Comparison of ENCODE assay signal across 8 mouse cellular contexts in the genomic region with DNA sequence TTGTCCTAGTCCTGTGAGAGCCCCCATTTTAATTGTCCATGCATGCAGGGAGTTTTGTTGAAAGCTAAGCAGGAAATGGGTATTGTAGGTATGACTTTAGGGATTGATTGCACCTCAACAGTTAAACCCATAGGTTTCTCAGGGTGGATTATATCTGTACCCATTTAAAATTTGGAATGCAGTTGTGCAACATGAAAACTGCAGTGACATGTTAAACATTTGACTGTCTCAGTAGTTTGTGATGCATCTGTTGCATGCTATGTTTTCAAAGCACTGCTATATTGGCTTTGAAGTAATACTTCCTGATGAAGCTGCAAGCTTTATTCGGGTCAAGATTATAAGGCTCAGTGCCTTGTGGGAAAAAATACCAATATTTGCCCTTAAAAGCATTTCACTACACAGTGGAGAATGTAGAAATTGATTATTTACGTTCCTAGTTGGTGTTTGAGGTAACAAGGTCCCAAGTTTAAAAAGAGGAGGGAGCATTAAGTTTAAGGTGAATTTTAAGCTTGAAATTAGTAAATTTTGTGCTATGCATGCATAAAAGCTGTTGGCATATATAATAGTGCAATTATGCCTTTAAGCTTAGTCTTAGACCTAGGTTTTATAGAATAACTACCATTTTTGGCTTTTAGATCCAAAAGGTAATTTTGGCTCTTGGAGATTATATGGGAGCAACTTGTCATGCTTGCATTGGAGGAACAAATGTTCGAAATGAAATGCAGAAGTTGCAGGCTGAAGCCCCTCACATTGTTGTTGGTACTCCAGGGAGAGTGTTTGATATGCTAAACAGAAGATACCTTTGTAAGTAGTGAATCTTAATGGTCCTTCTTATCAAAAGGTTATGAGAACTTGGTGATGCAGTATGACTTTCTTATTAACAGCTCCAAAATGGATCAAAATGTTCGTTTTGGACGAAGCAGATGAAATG. TPM values are rescaled to one million over a fixed set of nuclear protein-coding genes. Genes with fewer than 3 reads are reported as not detected.
DNase-seq lines count a peak whose midpoint lies in the region; ATAC-seq and TF ChIP-seq lines count a peak whose summit lies in the region.

No protein-coding gene starts in this region.

- H3K4me3 ChIP-seq in kidney, adult 2 months (ENCODE audit: insufficient read depth, low read depth, low read length), result peak overlapping the region; percentile 68; the same call in 1 of the 2 replicates
- H3K4me3 ChIP-seq in hindbrain, embryonic 15.5 days, result peak overlapping the region; percentile 74
- H3K4me3 ChIP-seq in midbrain, embryonic 15.5 days, result peak overlapping the region; percentile 91

- no peak for DNase-seq in kidney, adult 2 months
- DNase-seq in kidney, adult 8-10 months, result no peak
- DNase-seq in adipocyte (ENCODE audit: low spot score), result peak; percentile 26
- no peak for DNase-seq in frontal cortex, postnatal 10 days (ENCODE audit: low spot score in 2 of 2)
- DNase-seq in right cerebral cortex, adult 2 months (ENCODE audit: low spot score in 2 of 2), result no peak

- TF ChIP-seq CTCF in kidney, adult 2 months (conservative IDR thresholded peaks at IDR 0.05; ENCODE audit: insufficient read depth, insufficient read length, low read depth, low read length), result no peak

- H3K27me3 ChIP-seq in kidney, adult 2 months (replicated peaks; ENCODE audit: control insufficient read depth, insufficient read depth, low read length), result no peaks in the 10 kb centered on the region
- H3K27me3 ChIP-seq in hindbrain, embryonic 15.5 days, result no peaks in the 10 kb centered on the region
- H3K27me3 ChIP-seq in midbrain, embryonic 15.5 days (replicated peaks), result no peaks in the 10 kb centered on the region

- no peak for ATAC-seq in hindbrain, embryonic 15.5 days (ENCODE audit: low FRiP score, low read depth)
- no peak for ATAC-seq in midbrain, embryonic 15.5 days (replicated peaks)
- ATAC-seq in inflammation-experienced regulatory T-cells, adult 6 months, result no peak

- peak overlapping the region; percentile 96 for H3K4me2 ChIP-seq in hindbrain, embryonic 15.5 days
- peak overlapping the region; percentile 85 for H3K4me2 ChIP-seq in midbrain, embryonic 15.5 days

- no peak overlapping the region for H3K27ac ChIP-seq in kidney, adult 2 months (ENCODE audit: insufficient read depth, low read depth, low read length)
- H3K27ac ChIP-seq in hindbrain, embryonic 15.5 days (replicated peaks), result no peak overlapping the region
- H3K27ac ChIP-seq in midbrain, embryonic 15.5 days, result no peak overlapping the region

- 21% methylated on average over 5 of the region's 5 CpGs for WGBS in kidney, adult 2 months
- WGBS in hindbrain, embryonic 15.5 days, result 60% methylated on average over 5 of the region's 5 CpGs
- 55% methylated on average over 5 of the region's 5 CpGs for WGBS in midbrain, embryonic 15.5 days

- peaks cover 8% of the 10 kb centered on the region; the same call in 1 of the 2 replicates for H3K4me1 ChIP-seq in kidney, adult 2 months (ENCODE audit: control insufficient read depth, insufficient read depth, low read length)
- H3K4me1 ChIP-seq in hindbrain, embryonic 15.5 days (replicated peaks), result peaks cover 46% of the 10 kb centered on the region
- peaks cover 47% of the 10 kb centered on the region for H3K4me1 ChIP-seq in midbrain, embryonic 15.5 days

- TF ChIP-seq POLR2A in kidney, adult 2 months (IDR thresholded peaks at IDR 0.05; ENCODE audit: low read depth, low read length), result no peak

- H3K9me3 ChIP-seq in hindbrain, embryonic 15.5 days, result no peaks in the 10 kb centered on the region
- H3K9me3 ChIP-seq in midbrain, embryonic 15.5 days, result no peaks in the 10 kb centered on the region

- H3K36me3 ChIP-seq in kidney, adult 2 months (ENCODE audit: control insufficient read depth, insufficient read depth, low read length), result peaks cover 31% of the 10 kb centered on the region
- peaks cover 52% of the 10 kb centered on the region for H3K36me3 ChIP-seq in hindbrain, embryonic 15.5 days
- H3K36me3 ChIP-seq in midbrain, embryonic 15.5 days (replicated peaks), result peaks cover 40% of the 10 kb centered on the region

- H3K9ac ChIP-seq in hindbrain, embryonic 15.5 days, result peak overlapping the region; percentile 95
- H3K9ac ChIP-seq in midbrain, embryonic 15.5 days, result peak overlapping the region; percentile 100; the same call in 1 of the 2 replicates

RNA-seq across cellular contexts. Expression of a gene that starts 2.4 kb away (rescaled TPM):
- polyA plus RNA-seq in kidney, adult 2 months (2012; rRNA removed), result 111 and 143 TPM in 2 replicates
- polyA plus RNA-seq in hindbrain, embryonic 15.5 days (2015; fragmentation: Nextera tagmentation; extraction: Ambion mirVana), result 323 and 324 TPM in 2 replicates
- polyA plus RNA-seq in midbrain, embryonic 15.5 days (2015; fragmentation: Nextera tagmentation; extraction: Ambion mirVana), result 323 and 336 TPM in 2 replicates
- polyA plus RNA-seq in inflammation-experienced regulatory T-cells, adult 6 months (2017; shearing (Covaris generic)), result 100 to 1,000 TPM; 438 to 692 (median 649) TPM

RNA-seq across cellular contexts. Expression of a gene that starts 17.9 kb away (rescaled TPM):
- 0.38 and 0.48 TPM in 2 replicates for polyA plus RNA-seq in kidney, adult 2 months (2012; rRNA removed)
- 40.6 and 50.6 TPM in 2 replicates for polyA plus RNA-seq in hindbrain, embryonic 15.5 days (2015; fragmentation: Nextera tagmentation; extraction: Ambion mirVana)
- polyA plus RNA-seq in midbrain, embryonic 15.5 days (2015; fragmentation: Nextera tagmentation; extraction: Ambion mirVana), result 41.7 and 42.1 TPM in 2 replicates
- 100 to 1,000 TPM in 1 of 3 experiments, 10 to 100 TPM in 2; 34.3 to 110 (median 50.4) TPM for polyA plus RNA-seq in inflammation-experienced regulatory T-cells, adult 6 months (2017; shearing (Covaris generic))

RNA-seq across cellular contexts. Expression of a gene that starts 36.7 kb away (rescaled TPM):
- 68.9 and 86.8 TPM in 2 replicates for polyA plus RNA-seq in kidney, adult 2 months (2012; rRNA removed)
- polyA plus RNA-seq in hindbrain, embryonic 15.5 days (2015; fragmentation: Nextera tagmentation; extraction: Ambion mirVana), result not detected in 2 replicates
- not detected in 2 replicates for polyA plus RNA-seq in midbrain, embryonic 15.5 days (2015; fragmentation: Nextera tagmentation; extraction: Ambion mirVana)
- polyA plus RNA-seq in inflammation-experienced regulatory T-cells, adult 6 months (2017; shearing (Covaris generic)), result under 1 TPM in 2 of 3 experiments, not detected in 1; 0.46 to 0.95 TPM

RNA-seq across cellular contexts. Expression of a gene that starts 52.0 kb away (rescaled TPM):
- polyA plus RNA-seq in kidney, adult 2 months (2012; rRNA removed), result 0.41 and 0.43 TPM in 2 replicates
- 0.39 TPM in 1 of 2 replicates, not detected in the other for polyA plus RNA-seq in hindbrain, embryonic 15.5 days (2015; fragmentation: Nextera tagmentation; extraction: Ambion mirVana)
- 0.55 TPM in 1 of 2 replicates, not detected in the other for polyA plus RNA-seq in midbrain, embryonic 15.5 days (2015; fragmentation: Nextera tagmentation; extraction: Ambion mirVana)
- not detected for polyA plus RNA-seq in inflammation-experienced regulatory T-cells, adult 6 months (2017; shearing (Covaris generic))

Comparison
In these comparisons a context has a peak if more than half of its experiments do, and no peak if none do; other contexts are left out.
1. RNA of a gene that starts 17.9 kb away (polyA plus RNA-seq): 34.3 to 110 TPM in inflammation-experienced regulatory T-cells, adult 6 months, 41.7 to 42.1 TPM in midbrain, embryonic 15.5 days and 40.6 to 50.6 TPM in hindbrain, embryonic 15.5 days; 0.38 to 0.48 TPM in kidney, adult 2 months; every median in the first group is over 10 times any median in the second.
2. RNA of a gene that starts 36.7 kb away (polyA plus RNA-seq): 68.9 to 86.8 TPM in kidney, adult 2 months; 0.46 to 0.95 TPM in inflammation-experienced regulatory T-cells, adult 6 months, not detected in hindbrain, embryonic 15.5 days and not detected in midbrain, embryonic 15.5 days; every median in the first group is over 10 times any median in the second.
3. Peak in every context shown above with its lines, with median percentiles within 50 percentile points of each other: H3K4me3 ChIP-seq.